Mouse (Mus musculus) myocyte (in vitro differentiated cells): ENCODE measurements around the gene Lrrc1. TPM values are rescaled to one million over a fixed set of nuclear protein-coding genes. Genes with fewer than 3 reads are reported as not detected.

Experiments
- H3K27me3 ChIP-seq: one replicate; pipeline ENCODE4 v1.6.1; 2011; ENCODE audit not compliant: control insufficient read depth, insufficient read depth, insufficient read length
- H3K36me3 ChIP-seq: one replicate; pipeline ENCODE4 v1.6.1; 2011; ENCODE audit not compliant: control insufficient read depth, insufficient read depth
- H3K4me2 ChIP-seq: one replicate; pipeline ENCODE4 v1.6.1; 2011; ENCODE audit warnings: low read depth, control low read depth
- H3K4me3 ChIP-seq: one replicate; pipeline ENCODE4 v1.5.1; 2011; ENCODE audit warnings: mild to moderate bottlenecking, control low read depth, moderate library complexity
- H3K79me2 ChIP-seq: one replicate; pipeline ENCODE4 v1.6.1; 2011; ENCODE audit not compliant: control insufficient read depth, insufficient read depth
- H3ac ChIP-seq: one replicate; pipeline ENCODE4 v1.6.1; 2011; ENCODE audit not compliant: control insufficient read depth, insufficient read length
- CEBPB ChIP-seq: IDR thresholded peaks from 2 replicates; pipeline ENCODE4 v1.6.1; 2011; ENCODE audit warnings: mild to moderate bottlenecking, moderate library complexity; ENCODE audit not compliant: poor library complexity, insufficient read depth, severe bottlenecking
- E2F4 ChIP-seq: IDR thresholded peaks from one replicate; pipeline ENCODE4 v1.6.1; 2011; ENCODE audit warnings: mild to moderate bottlenecking, control low read depth, moderate library complexity; ENCODE audit not compliant: insufficient read depth
- MAX ChIP-seq: IDR thresholded peaks from one replicate; pipeline ENCODE4 v1.6.1; 2011; ENCODE audit warnings: low read depth, mild to moderate bottlenecking, control low read depth
- MYOD1 ChIP-seq, 3 experiments: IDR thresholded peaks; one replicate each; pipeline ENCODE4 v1.6.1; 2011; ENCODE audit warnings: control low read depth in 2 of 3, low read depth in 2 of 3, mild to moderate bottlenecking in 2 of 3, moderate library complexity in 1 of 3; ENCODE audit not compliant: insufficient read length in 2 of 3, control insufficient read depth in 1 of 3
- MYOG ChIP-seq, 3 experiments: IDR thresholded peaks; one replicate each; pipeline ENCODE4 v1.6.1; 2011; ENCODE audit warnings: control low read depth in 2 of 3, low read depth in 2 of 3, mild to moderate bottlenecking in 2 of 3; ENCODE audit not compliant: insufficient read length in 2 of 3, control insufficient read depth in 1 of 3, insufficient read depth in 1 of 3
- POLR2A ChIP-seq: IDR thresholded peaks from one replicate; pipeline ENCODE4 v1.6.1; 2011; ENCODE audit warnings: low read depth, mild to moderate bottlenecking, control low read depth, moderate library complexity; ENCODE audit not compliant: insufficient read length
- POLR2AphosphoS2 ChIP-seq: IDR thresholded peaks from one replicate; pipeline ENCODE4 v1.6.1; 2011; ENCODE audit warnings: low read depth, control low read depth; ENCODE audit not compliant: insufficient read length
- REST ChIP-seq: IDR thresholded peaks from one replicate; pipeline ENCODE4 v1.6.1; 2011; ENCODE audit warnings: mild to moderate bottlenecking, control low read depth, moderate library complexity; ENCODE audit not compliant: insufficient read depth, insufficient read length
- SRF ChIP-seq: IDR thresholded peaks from one replicate; pipeline ENCODE4 v1.6.1; 2011; ENCODE audit warnings: low read depth; ENCODE audit not compliant: control insufficient read depth, insufficient read length
- TCF12 ChIP-seq: IDR thresholded peaks from one replicate; pipeline ENCODE4 v1.6.1; 2011; ENCODE audit warnings: mild to moderate bottlenecking, control low read depth; ENCODE audit not compliant: poor library complexity, insufficient read depth, severe bottlenecking
- TCF3 ChIP-seq: IDR thresholded peaks from one replicate; pipeline ENCODE4 v1.6.1; 2011; ENCODE audit warnings: low read depth, control low read depth; ENCODE audit not compliant: insufficient read length
- USF1 ChIP-seq: IDR thresholded peaks from one replicate; pipeline ENCODE4 v1.6.1; 2011; ENCODE audit warnings: low read depth, mild to moderate bottlenecking, control low read depth, moderate library complexity
- polyA plus RNA-seq: library from polyadenylated mRNA; unstranded; fragments of >200 nt; fragmentation: generic; extraction: Trizol; gene quantifications from one replicate; pipeline ENCODE4 v1.2.1, GENCODE M21; 2012; ENCODE audit warnings: missing spikeins

Lrrc1 gene
- polyA plus RNA-seq, 1 experiment = 10.4 TPM

DNA sequence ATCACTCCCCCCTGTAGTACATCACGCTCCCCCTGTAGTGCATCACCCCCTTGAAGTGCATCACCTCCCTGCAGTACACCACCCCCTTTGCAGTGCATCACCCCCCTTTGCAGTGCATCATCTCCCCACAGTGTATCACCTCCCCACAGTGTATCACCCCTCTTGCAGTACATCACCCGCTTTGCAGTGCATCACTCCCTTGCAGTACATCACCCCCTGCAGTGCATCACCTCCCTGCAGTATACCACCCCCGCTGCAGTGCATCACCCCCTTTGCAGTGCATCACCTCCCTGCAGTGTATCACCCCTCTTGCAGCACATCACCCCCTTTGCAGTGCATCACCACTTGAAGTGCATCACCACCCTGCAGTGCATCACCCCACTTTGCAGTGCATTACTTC lies 22.2 kb downstream of the Lrrc1 start:
- Histone ChIP-seq H3K4me3 (no peak overlapping the region), H3ac (no peak overlapping the region), H3K36me3 (no peaks in the 10 kb centered on the region), H3K27me3 (no peaks in the 10 kb centered on the region), H3K79me2 (peaks cover 3% of the 10 kb centered on the region), H3K4me2 (no peak overlapping the region)
- TF ChIP-seq TCF12 (no peak), E2F4 (no peak), CEBPB (no peak), MYOD1 (IDR thresholded peaks at IDR 0.05; ENCODE audit: control insufficient read depth in 1 of 3, insufficient read length in 2 of 3, low read depth in 2 of 3) (no peak), POLR2A (no peak), REST (no peak), USF1 (no peak), TCF3 (no peak)

DNA sequence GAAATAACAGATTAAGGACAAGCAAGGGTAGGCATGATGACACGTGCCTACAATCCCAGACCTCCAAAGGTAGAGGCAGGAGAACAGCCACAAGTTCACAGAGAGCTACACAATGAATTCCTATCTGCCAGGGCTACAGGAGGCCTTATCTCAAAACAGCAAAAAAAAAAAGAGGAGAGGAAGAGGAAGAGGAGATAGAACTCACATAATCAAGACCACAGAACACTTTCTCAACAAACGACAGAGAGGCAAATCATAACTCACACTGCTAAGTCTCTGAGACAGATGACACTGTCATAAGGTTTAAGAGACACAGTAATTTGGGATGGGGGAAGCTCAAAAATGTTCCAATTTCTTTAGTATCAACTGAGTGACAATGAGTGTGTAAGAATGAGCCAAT lies 25.5 kb downstream of the Lrrc1 start:
- Histone ChIP-seq H3K36me3 (no peaks in the 10 kb centered on the region), H3ac (no peak overlapping the region)
- TF ChIP-seq CEBPB = no peak
- no peak for TF ChIP-seq SRF
- TF ChIP-seq MYOD1 (IDR thresholded peaks at IDR 0.05; ENCODE audit: control insufficient read depth in 1 of 3, insufficient read length in 2 of 3, low read depth in 2 of 3) = no peak
- TF ChIP-seq POLR2A = no peak
- TF ChIP-seq REST = no peak
- no peak for TF ChIP-seq MYOG (IDR thresholded peaks at IDR 0.05; ENCODE audit: control insufficient read depth in 1 of 3, insufficient read depth in 1 of 3, insufficient read length in 2 of 3, low read depth in 2 of 3)
- TF ChIP-seq USF1 = no peak
- TF ChIP-seq POLR2AphosphoS2 = no peak
- no peak for TF ChIP-seq TCF12
- TF ChIP-seq TCF3 = no peak
- TF ChIP-seq E2F4 = no peak
- TF ChIP-seq MAX = no peak

DNA sequence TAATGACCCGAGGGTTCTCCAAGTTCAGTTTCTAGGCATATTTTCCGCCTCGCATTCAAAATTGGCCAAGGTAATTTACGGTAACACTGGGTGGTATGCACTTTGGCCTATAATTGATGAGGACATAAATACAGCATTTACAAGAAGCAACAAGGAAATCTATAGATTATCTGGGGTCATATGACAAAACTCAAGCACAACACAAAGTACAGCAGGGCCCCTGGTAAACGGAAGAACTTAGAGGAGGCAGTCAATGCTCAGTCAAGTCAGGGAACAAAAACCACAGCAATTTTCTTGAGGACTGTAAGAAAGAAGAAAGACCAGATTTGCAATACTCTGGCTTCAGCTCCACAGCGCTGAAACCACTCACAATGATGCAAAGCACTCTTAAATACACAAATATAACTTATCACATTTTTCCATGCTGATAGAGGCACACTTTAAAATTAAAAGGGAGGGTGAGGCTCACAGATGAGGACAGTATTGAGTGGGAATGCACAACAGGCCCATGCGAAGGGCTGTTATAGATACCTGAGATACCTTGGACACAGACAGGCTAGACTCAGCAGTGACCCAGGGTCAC lies 27.8 kb downstream of the Lrrc1 start:
- no peak overlapping the region for H3K4me2 ChIP-seq
- H3K36me3 ChIP-seq = no peaks in the 10 kb centered on the region
- no peak overlapping the region for H3K4me3 ChIP-seq
- no peaks in the 10 kb centered on the region for H3K79me2 ChIP-seq
- no peaks in the 10 kb centered on the region for H3K27me3 ChIP-seq
- H3ac ChIP-seq = no peak overlapping the region
- no peak for TF ChIP-seq POLR2AphosphoS2
- TF ChIP-seq TCF12 = no peak
- no peak for TF ChIP-seq POLR2A
- TF ChIP-seq SRF = no peak
- TF ChIP-seq TCF3 = no peak
- no peak for TF ChIP-seq CEBPB

More for the DNA sequence above, 25.5 kb downstream of the Lrrc1 start:
- Histone ChIP-seq H3K4me3 (no peak overlapping the region), H3K27me3 (no peaks in the 10 kb centered on the region), H3K79me2 (no peaks in the 10 kb centered on the region), H3K4me2 (no peak overlapping the region)

DNA sequence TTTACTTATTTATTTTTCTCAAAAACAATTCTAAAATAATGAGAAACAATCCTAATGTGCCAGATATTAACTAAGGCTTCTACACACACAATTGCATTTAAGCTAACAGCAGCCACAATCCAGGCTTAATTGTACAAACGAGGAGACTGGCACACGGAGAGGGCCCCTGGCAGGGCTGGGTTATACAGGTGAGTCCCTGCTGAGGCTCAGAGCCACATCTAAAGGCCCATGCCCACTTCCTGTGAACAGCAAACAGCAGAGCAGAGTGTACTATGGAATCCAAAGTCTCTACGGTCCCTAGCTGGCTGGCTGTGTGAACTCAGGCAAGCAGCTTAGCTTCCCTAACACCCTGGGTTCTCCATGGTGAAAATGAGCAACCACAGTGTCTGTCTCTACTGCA lies 30.8 kb downstream of the Lrrc1 start:
- Histone ChIP-seq H3K4me3 (no peak overlapping the region), H3K27me3 (no peaks in the 10 kb centered on the region), H3ac (no peak overlapping the region), H3K4me2 (no peak overlapping the region), H3K36me3 (no peaks in the 10 kb centered on the region), H3K79me2 (no peaks in the 10 kb centered on the region)
- TF ChIP-seq E2F4 (no peak), POLR2A (no peak), MYOD1 (IDR thresholded peaks at IDR 0.05; ENCODE audit: control insufficient read depth in 1 of 3, insufficient read length in 2 of 3, low read depth in 2 of 3) (no peak), MYOG (IDR thresholded peaks at IDR 0.05; ENCODE audit: control insufficient read depth in 1 of 3, insufficient read depth in 1 of 3, insufficient read length in 2 of 3, low read depth in 2 of 3) (no peak), SRF (no peak), REST (no peak), MAX (no peak), USF1 (no peak), POLR2AphosphoS2 (no peak), TCF3 (no peak), CEBPB (no peak), TCF12 (no peak)

DNA sequence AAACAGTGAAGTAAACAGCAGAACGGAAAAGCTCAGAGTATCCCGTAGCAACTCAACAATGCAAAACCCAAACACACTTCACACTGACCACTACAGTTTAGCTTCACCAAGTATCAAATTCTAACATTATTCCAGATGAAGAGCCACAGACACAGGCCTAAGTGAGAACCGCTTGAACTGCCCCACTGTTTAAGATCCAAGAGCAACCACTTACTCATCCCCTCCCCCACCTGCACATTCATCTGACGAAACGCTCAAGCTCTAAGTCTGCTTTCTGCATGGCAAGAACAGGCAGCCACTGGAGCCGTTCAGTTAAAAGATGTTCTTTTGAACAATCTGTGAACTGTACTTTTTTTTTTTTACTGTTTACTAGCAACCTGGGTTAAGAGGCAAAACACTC lies 32.5 kb downstream of the Lrrc1 start:
- Histone ChIP-seq H3K4me3 (no peak overlapping the region), H3ac (no peak overlapping the region), H3K27me3 (no peaks in the 10 kb centered on the region), H3K4me2 (no peak overlapping the region), H3K79me2 (no peaks in the 10 kb centered on the region), H3K36me3 (no peaks in the 10 kb centered on the region)
- no peak for TF ChIP-seq MAX
- no peak for TF ChIP-seq USF1
- no peak for TF ChIP-seq SRF
- no peak for TF ChIP-seq POLR2AphosphoS2
- no peak for TF ChIP-seq MYOD1 (IDR thresholded peaks at IDR 0.05; ENCODE audit: control insufficient read depth in 1 of 3, insufficient read length in 2 of 3, low read depth in 2 of 3)
- TF ChIP-seq TCF12 = no peak
- TF ChIP-seq CEBPB = no peak
- no peak for TF ChIP-seq POLR2A
- TF ChIP-seq TCF3 = no peak
- no peak for TF ChIP-seq MYOG (IDR thresholded peaks at IDR 0.05; ENCODE audit: control insufficient read depth in 1 of 3, insufficient read depth in 1 of 3, insufficient read length in 2 of 3, low read depth in 2 of 3)
- TF ChIP-seq REST = no peak
- no peak for TF ChIP-seq E2F4
